Mouse (Mus musculus) common myeloid progenitor, adult 5-6 weeks (primary cell): ENCODE measurements at regions not wholly inside any gene's neighbourhood (a gene's known extent, or its start where the extent isn't known, plus 50 kb on each side); places are given as distances from the start of the nearest gene placed in this dataset.

Experiments used
- ATAC-seq: replicated peaks from 2 replicates; pipeline ENCODE4 v1.8.0; 2016; ENCODE audit warnings: low read depth, mild to moderate bottlenecking, moderate TSS enrichment, inconsistent platforms; ENCODE audit not compliant: poor library complexity, severe bottlenecking

- no peak for ATAC-seq
Measured at GRCm38 (mm10) chr8:103125581-103125980, 340.1 kb upstream of the Cdh11 start.

- no peak for ATAC-seq
Measured at GRCm38 (mm10) chr8:103138136-103138535, 352.7 kb upstream of the Cdh11 start.

DNA sequence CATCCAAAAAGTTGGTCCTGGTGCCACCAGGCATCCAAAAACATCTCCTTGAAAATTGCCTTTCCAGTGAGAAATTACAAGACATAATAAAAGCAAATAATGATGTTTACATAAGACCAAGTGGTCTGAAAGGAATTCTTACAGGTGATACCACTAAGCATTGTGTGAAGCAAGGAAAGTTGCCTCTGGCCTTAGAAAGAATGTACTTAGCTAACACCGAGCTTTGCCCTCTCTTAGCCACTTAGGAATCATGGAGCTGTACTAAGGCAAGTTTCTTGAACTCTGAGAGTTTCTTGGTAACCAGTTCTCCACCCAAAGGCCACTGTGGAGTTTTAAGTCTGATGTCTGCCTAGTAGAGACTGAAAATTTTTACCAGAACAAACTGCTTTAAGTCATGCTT is 359.4 kb upstream of the Cdh11 start:
- ATAC-seq = no peak

DNA sequence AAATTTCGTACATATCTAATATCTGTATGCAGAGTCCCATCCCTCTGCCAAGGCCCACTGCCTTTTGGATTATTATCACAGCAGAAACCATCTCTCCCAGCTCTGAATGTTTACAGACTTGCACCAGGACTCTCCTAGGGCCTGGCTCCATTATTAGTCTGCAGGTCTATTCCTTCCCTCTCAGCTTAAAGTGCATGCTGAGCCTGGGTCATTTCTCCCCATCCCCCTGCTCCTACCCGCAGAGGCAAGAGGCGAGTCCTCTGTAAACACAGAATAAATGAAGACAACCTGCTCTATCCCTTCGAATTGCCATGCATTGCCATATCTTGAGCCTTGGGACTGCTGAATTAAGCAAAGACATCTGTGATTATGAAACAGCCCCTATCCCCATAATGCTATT is 362.6 kb upstream of the Cdh11 start:
- ATAC-seq = no peak

- ATAC-seq = no peak
Measured at GRCm38 (mm10) chr8:103148447-103148846, 363.0 kb upstream of the Cdh11 start.

GRCm38 (mm10) chr8:103166623-103167316 is 381.3 kb upstream of the Cdh11 start:
- no peak for ATAC-seq

DNA sequence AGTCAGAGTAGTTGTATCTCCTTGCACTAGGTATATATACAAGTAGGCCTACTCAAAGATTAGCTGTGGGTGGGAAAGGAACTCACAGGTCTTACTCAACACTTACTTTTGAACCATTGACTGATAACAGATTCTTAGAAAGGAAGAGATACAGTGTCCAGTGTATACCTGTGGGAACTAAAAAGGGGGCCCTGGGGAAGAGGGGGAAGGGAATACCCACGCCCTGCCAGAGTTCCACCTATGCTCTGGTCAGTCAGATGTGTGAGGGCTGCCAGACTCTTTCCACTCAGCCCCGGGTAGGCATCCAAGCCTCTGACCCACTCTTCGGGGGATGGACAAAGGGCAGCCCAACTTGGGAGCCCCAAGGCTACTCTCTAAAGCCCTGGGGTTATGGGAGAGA is 387.9 kb upstream of the Cdh11 start:
- no peak for ATAC-seq

- ATAC-seq = no peak
Measured at GRCm38 (mm10) chr8:103173803-103174429, 388.5 kb upstream of the Cdh11 start.

DNA sequence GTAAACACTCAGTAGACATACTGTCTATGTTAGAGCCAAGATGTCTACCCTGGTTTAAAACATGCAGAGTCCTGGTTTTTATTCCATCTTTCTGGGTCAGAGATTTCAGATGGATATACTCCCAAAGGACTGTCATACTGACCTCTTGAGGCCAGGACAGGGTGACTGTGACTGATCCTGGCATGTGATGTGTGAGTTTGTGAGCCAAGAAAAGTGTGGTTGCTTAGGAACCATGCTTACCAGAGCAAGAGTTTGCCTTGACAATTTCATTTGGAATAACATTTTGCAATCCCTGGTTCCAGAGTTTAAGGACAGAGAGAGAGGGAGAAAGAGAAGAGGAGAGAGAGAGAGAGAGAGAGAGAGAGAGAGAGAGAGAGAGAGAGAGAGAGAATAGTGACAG is 395.2 kb upstream of the Cdh11 start:
- no peak for ATAC-seq

DNA sequence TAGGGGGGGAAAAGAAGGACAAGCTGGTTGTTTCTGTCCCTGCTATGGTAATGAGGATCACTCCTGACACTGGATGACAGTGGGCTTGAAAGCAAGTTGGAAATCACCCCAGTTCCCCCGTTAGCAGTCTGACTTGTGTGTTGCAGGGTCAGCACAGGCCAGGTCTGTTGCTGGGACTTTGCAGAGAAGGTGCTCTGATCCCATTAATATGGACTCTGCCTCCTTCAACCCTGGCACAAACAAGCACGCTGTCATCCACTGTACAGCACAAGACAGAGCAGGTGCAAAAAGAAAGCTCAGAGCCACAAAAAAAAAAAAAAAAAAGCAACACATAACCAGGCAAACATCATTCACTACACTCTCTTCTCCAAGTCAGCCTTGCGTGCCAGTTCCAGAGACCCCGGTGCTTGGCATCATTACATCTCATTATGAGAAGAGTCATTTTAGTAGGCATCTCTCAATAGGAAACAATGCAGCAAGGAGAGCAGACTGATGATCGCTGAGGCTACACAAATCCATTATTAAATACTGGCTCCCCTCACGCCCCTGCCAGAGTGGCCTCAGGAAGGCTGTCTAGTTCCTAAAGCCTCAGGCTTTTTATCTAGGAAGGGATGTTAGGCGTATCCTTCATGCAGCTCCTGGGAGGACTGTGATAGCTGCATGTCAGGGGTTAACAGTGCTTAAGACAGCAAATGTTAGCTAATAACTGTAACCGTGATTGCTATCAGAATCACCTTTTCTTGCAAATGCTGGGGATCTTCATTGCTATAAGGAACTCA is 403.5 kb upstream of the Cdh11 start:
- no peak for ATAC-seq

- no peak for ATAC-seq
Measured at GRCm38 (mm10) chr8:103198251-103198650, 412.8 kb upstream of the Cdh11 start.

DNA sequence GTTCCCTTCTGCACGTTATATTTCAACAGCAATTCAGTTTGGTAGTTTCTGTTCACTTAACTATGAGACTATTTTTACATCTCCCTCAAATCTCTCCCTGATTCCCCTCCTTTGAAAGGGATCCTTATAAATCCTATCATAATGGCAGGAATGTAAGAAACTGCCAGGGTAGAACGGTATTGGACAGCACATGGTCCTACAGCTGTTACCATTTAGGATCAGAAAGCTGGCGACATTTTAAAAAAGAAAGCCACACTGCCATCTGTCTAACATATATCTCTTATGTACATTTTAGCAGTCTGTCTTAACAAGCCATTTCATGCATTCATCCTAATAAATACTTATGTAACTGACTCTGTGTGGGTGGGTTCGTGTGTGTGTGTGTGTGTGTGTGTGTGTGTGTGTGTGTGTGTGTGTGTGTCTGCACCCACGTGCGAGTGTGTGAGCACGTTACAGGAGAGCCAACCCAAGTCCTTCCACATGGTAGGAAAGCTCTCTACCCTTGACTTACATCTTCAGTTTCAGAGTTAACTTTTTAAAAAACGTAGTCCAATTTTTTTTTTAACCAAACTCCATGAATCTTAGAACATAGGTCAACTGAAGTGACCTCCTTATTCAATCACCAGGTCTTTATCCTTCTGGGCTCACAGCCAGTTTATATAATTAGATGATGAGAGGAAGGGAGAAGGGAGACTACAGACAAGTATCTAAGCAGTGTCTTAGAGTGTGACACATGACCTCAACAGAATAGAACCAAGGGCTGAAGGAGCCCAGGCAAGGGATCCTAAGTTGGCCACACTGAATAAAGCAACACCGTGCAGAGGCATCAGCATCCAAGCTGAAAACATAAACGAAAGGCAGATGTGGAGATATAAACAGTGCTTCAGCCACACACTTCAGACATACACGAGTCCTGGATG is 414.5 kb upstream of the Cdh11 start:
- ATAC-seq = no peak

GRCm38 (mm10) chr8:103203710-103204109 is 418.3 kb upstream of the Cdh11 start:
- no peak for ATAC-seq

DNA sequence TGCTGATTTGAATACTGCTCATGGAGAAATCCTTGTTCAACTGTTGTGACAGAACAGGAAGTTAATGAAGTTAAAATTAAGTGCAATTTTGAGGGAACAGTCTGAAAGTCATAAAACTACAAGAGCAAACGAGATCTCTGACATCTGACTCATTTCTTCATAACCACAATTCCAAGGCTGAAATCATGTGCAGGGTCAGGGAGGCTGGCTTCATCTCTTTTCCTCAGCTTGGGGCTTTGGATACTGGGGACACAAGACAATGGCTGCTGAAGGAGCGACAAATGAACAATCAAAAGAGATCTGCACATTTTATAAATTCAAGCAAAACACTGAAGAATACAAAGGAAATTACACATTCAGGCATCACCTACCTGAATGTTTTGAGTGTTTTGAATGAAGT is 429.2 kb upstream of the Cdh11 start:
- ATAC-seq = no peak

- no peak for ATAC-seq
Measured at GRCm38 (mm10) chr8:103230741-103231475, 445.5 kb upstream of the Cdh11 start.

- ATAC-seq = no peak
Measured at GRCm38 (mm10) chr8:103234374-103234773, 448.9 kb upstream of the Cdh11 start.

GRCm38 (mm10) chr8:103235614-103236013 is 450.2 kb upstream of the Cdh11 start:
- no peak for ATAC-seq

GRCm38 (mm10) chr8:103238456-103238970 is 453.1 kb upstream of the Cdh11 start:
- no peak for ATAC-seq

- ATAC-seq = no peak
Measured at GRCm38 (mm10) chr8:103244169-103244568, 458.7 kb upstream of the Cdh11 start.
